11 mouse cellular contexts compared by ENCODE assay signal in the genomic region with DNA sequence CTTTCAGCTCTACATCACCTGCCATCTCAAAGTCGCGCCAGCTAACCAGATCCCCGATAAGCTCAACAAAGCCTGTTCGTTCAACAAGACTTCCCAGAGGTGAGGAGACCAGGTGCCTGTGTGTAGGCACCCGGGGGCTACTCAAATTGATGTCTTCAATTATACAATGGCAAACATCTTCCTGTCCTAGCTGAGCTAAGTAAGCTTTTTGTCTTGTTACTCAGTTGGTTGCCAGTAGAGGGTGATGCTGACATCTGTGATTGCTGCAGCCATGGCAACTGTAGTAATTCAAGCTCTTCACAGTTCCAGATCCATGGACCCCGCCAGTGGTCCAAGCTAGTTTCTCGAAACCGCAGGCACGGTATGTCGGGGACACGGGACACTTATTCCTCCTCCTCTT. TPM values are rescaled to one million over a fixed set of nuclear protein-coding genes. Genes with fewer than 3 reads are reported as not detected.
DNase-seq lines count a peak whose midpoint lies in the region; ATAC-seq and TF ChIP-seq lines count a peak whose summit lies in the region.
"Had no signal": no experiment of that assay in that cellular context is flagged by ENCODE, and none has a peak within 500 bp of the region (broad histone marks: within the 10 kb centered on the region; RNA-seq: fewer than 3 reads in every experiment).

No protein-coding gene starts in this region.

- H3K9ac ChIP-seq in kidney, embryonic 15.5 days = no peak overlapping the region
- H3K9ac ChIP-seq in stomach, postnatal 0 days (ENCODE audit: low read length) = no peak overlapping the region
- H3K9ac ChIP-seq: liver, embryonic 13.5 days had no signal

- no peak overlapping the region for H3K4me3 ChIP-seq in kidney, embryonic 15.5 days (replicated peaks)
- H3K4me3 ChIP-seq in stomach, postnatal 0 days (ENCODE audit: low read depth, low read length) = no peak overlapping the region
- H3K4me3 ChIP-seq in cerebellum, adult 2 months (replicated peaks; ENCODE audit: insufficient read depth, low read depth, low read length) = no peak overlapping the region
- H3K4me3 ChIP-seq: liver, embryonic 13.5 days had no signal

- no peak overlapping the region for H3K4me2 ChIP-seq in kidney, embryonic 15.5 days
- no peak overlapping the region for H3K4me2 ChIP-seq in stomach, postnatal 0 days (replicated peaks; ENCODE audit: low read depth)
- H3K4me2 ChIP-seq: liver, embryonic 13.5 days had no signal

- DNase-seq in kidney, postnatal 10 days = peak; percentile 39
- DNase-seq in thymus, postnatal 0 days (ENCODE audit: low spot score) = peak; percentile 61
- no peak for DNase-seq in thymus, postnatal 4 days
- peak; percentile 69 for DNase-seq in adipocyte (ENCODE audit: low spot score)
- DNase-seq in stomach, postnatal 0 days (ENCODE audit: low spot score) = no peak
- no peak for DNase-seq in cerebellum, adult 2 months
- no peak for DNase-seq in left cerebral cortex, adult 11 months (ENCODE audit: low spot score)
- DNase-seq: kidney, adult 2 months; liver, embryonic 13.5 days had no signal

- 59% methylated on average over 11 of the region's 11 CpGs for WGBS in kidney, embryonic 15.5 days
- 55% methylated on average over 11 of the region's 11 CpGs for WGBS in stomach, postnatal 0 days
- 34% methylated on average over 11 of the region's 11 CpGs for WGBS in cerebellum, adult 2 months

- no peak for TF ChIP-seq EP300 in stomach, postnatal 0 days (optimal IDR thresholded peaks at IDR 0.05)

- TF ChIP-seq CTCF in stomach, postnatal 0 days (IDR thresholded peaks at IDR 0.05; ENCODE audit: low read depth) = peak; percentile 70
- TF ChIP-seq CTCF in cerebellum, adult 2 months (IDR thresholded peaks at IDR 0.05; ENCODE audit: borderline replicate concordance, insufficient read depth, low read depth, low read length) = no peak

- no peaks in the 10 kb centered on the region for H3K9me3 ChIP-seq in kidney, embryonic 15.5 days (replicated peaks)
- H3K9me3 ChIP-seq in stomach, postnatal 0 days (ENCODE audit: control insufficient read depth, low read length) = no peaks in the 10 kb centered on the region
- H3K9me3 ChIP-seq: liver, embryonic 13.5 days had no signal

- H3K4me1 ChIP-seq in kidney, embryonic 15.5 days = no peaks in the 10 kb centered on the region
- no peaks in the 10 kb centered on the region for H3K4me1 ChIP-seq in stomach, postnatal 0 days (replicated peaks; ENCODE audit: control insufficient read depth, insufficient read depth)
- peaks cover 3% of the 10 kb centered on the region; the same call in 1 of the 2 replicates for H3K4me1 ChIP-seq in cerebellum, adult 2 months (ENCODE audit: control insufficient read depth, insufficient read depth, low read length)
- H3K4me1 ChIP-seq: liver, embryonic 13.5 days had no signal

- ATAC-seq in kidney, embryonic 15.5 days (replicated peaks; ENCODE audit: low FRiP score) = no peak
- ATAC-seq in stomach, postnatal 0 days (ENCODE audit: low FRiP score, low TSS enrichment) = no peak

- TF ChIP-seq POLR2A in cerebellum, adult 2 months (IDR thresholded peaks at IDR 0.05; ENCODE audit: borderline replicate concordance, insufficient read depth, low read length) = no peak

- H3K27ac ChIP-seq in kidney, embryonic 15.5 days = no peak overlapping the region
- H3K27ac ChIP-seq in stomach, postnatal 0 days (replicated peaks) = no peak overlapping the region
- H3K27ac ChIP-seq in cerebellum, adult 2 months (ENCODE audit: insufficient read depth, low read length) = no peak overlapping the region
- H3K27ac ChIP-seq: liver, embryonic 13.5 days had no signal

- H3K36me3 ChIP-seq in kidney, embryonic 15.5 days = no peaks in the 10 kb centered on the region
- H3K36me3 ChIP-seq in stomach, postnatal 0 days (ENCODE audit: control insufficient read depth, insufficient read depth, low read length) = no peaks in the 10 kb centered on the region
- H3K36me3 ChIP-seq: liver, embryonic 13.5 days had no signal

- H3K27me3 ChIP-seq in kidney, embryonic 15.5 days = no peaks in the 10 kb centered on the region
- H3K27me3 ChIP-seq in stomach, postnatal 0 days (ENCODE audit: control insufficient read depth, insufficient read depth, low read length) = no peaks in the 10 kb centered on the region
- H3K27me3 ChIP-seq in cerebellum, adult 2 months (ENCODE audit: control insufficient read depth, insufficient read depth, low read length) = no peaks in the 10 kb centered on the region

RNA-seq across cellular contexts. Expression of gene Zp3, which starts 7.3 kb away (rescaled TPM):
- 0.30 TPM in 1 of 2 replicates, not detected in the other for polyA plus RNA-seq in kidney, embryonic 15.5 days (2015; fragmentation: Nextera tagmentation; extraction: Ambion mirVana)
- 0.53 and 0.64 TPM in 2 replicates for polyA plus RNA-seq in thymus, postnatal 0 days (2015; fragmentation: Nextera tagmentation; extraction: Ambion mirVana)
- 0.07 TPM in 1 of 2 replicates, not detected in the other for polyA plus RNA-seq in stomach, postnatal 0 days (2015; fragmentation: Nextera tagmentation; extraction: Ambion mirVana)
- 0.23 and 0.33 TPM in 2 replicates for polyA plus RNA-seq in cerebellum, adult 2 months (2012; rRNA removed)
- polyA plus RNA-seq: liver, embryonic 13.5 days; neural tube, embryonic 11.5 days had no signal

RNA-seq across cellular contexts. Expression of gene Dtx2, which starts 7.4 kb away (rescaled TPM):
- 29.4 and 29.9 TPM in 2 replicates for polyA plus RNA-seq in kidney, embryonic 15.5 days (2015; fragmentation: Nextera tagmentation; extraction: Ambion mirVana)
- polyA plus RNA-seq in thymus, postnatal 0 days (2015; fragmentation: Nextera tagmentation; extraction: Ambion mirVana) = 43.9 and 46.0 TPM in 2 replicates
- 13.5 and 16.2 TPM in 2 replicates for polyA plus RNA-seq in stomach, postnatal 0 days (2015; fragmentation: Nextera tagmentation; extraction: Ambion mirVana)
- polyA plus RNA-seq in cerebellum, adult 2 months (2012; rRNA removed) = 9.2 and 10.1 TPM in 2 replicates

RNA-seq across cellular contexts. Expression of gene Ssc4d, which starts 12.9 kb away (rescaled TPM):
- 9.6 and 10.1 TPM in 2 replicates for polyA plus RNA-seq in kidney, embryonic 15.5 days (2015; fragmentation: Nextera tagmentation; extraction: Ambion mirVana)
- 1.6 and 2.7 TPM in 2 replicates for polyA plus RNA-seq in thymus, postnatal 0 days (2015; fragmentation: Nextera tagmentation; extraction: Ambion mirVana)
- polyA plus RNA-seq in stomach, postnatal 0 days (2015; fragmentation: Nextera tagmentation; extraction: Ambion mirVana) = 1.7 and 2.2 TPM in 2 replicates
- polyA plus RNA-seq in cerebellum, adult 2 months (2012; rRNA removed) = 3.3 and 4.1 TPM in 2 replicates

RNA-seq across cellular contexts. Expression of gene Upk3b, which starts 51.0 kb away (rescaled TPM):
- 2.6 and 5.9 TPM in 2 replicates for polyA plus RNA-seq in kidney, embryonic 15.5 days (2015; fragmentation: Nextera tagmentation; extraction: Ambion mirVana)
- 0.32 and 0.48 TPM in 2 replicates for polyA plus RNA-seq in thymus, postnatal 0 days (2015; fragmentation: Nextera tagmentation; extraction: Ambion mirVana)
- 22.8 and 27.7 TPM in 2 replicates for polyA plus RNA-seq in stomach, postnatal 0 days (2015; fragmentation: Nextera tagmentation; extraction: Ambion mirVana)
- not detected in 2 replicates for polyA plus RNA-seq in cerebellum, adult 2 months (2012; rRNA removed)

RNA-seq across cellular contexts. Expression of gene Ywhag, which starts 52.8 kb away (rescaled TPM):
- polyA plus RNA-seq in kidney, embryonic 15.5 days (2015; fragmentation: Nextera tagmentation; extraction: Ambion mirVana) = 179 and 189 TPM in 2 replicates
- 69.4 and 69.8 TPM in 2 replicates for polyA plus RNA-seq in thymus, postnatal 0 days (2015; fragmentation: Nextera tagmentation; extraction: Ambion mirVana)
- polyA plus RNA-seq in stomach, postnatal 0 days (2015; fragmentation: Nextera tagmentation; extraction: Ambion mirVana) = 86.0 and 89.2 TPM in 2 replicates
- polyA plus RNA-seq in cerebellum, adult 2 months (2012; rRNA removed) = 445 and 493 TPM in 2 replicates

Comparison
In these comparisons a context has a peak if more than half of its experiments do, and no peak if none do; other contexts are left out.
1. DNase-seq: peak in kidney, postnatal 10 days (single experiment), thymus, postnatal 0 days (single experiment) and adipocyte (single experiment); none in thymus, postnatal 4 days (single experiment), stomach, postnatal 0 days (single experiment), cerebellum, adult 2 months (0 of 2) and left cerebral cortex, adult 11 months (single experiment).